Mouse (Mus musculus) liver, embryonic 13.5 days (tissue): ENCODE results near the gene Borcs5. TPM values are rescaled to one million over a fixed set of nuclear protein-coding genes. Genes with fewer than 3 reads are reported as not detected.

Experiments used
- ATAC-seq: fragments of 200-750 bp; cut with Nextera tagmentation; 2 replicates; pipeline ENCODE4 v1.8.0; 2017; ENCODE audit warnings: low read depth, mild to moderate bottlenecking, moderate number of reproducible peaks, moderate library complexity
- DNase-seq: peaks from one replicate; pipeline ENCODE4 v3.0.0; 2022
- H3K27ac ChIP-seq: fragments of 300-500 bp; sonication (generic); 2 replicates; pipeline ENCODE4 v1.5.1; 2015; ENCODE audit warnings: moderate library complexity, mild to moderate bottlenecking, inconsistent platforms
- H3K27me3 ChIP-seq: fragments of 300-500 bp; sonication (generic); 2 replicates; pipeline ENCODE4 v1.6.1; 2015; ENCODE audit warnings: mild to moderate bottlenecking, inconsistent platforms
- H3K36me3 ChIP-seq: fragments of 300-500 bp; sonication (generic); 2 replicates; pipeline ENCODE4 v1.6.1; 2015; ENCODE audit warnings: mild to moderate bottlenecking, inconsistent platforms
- H3K4me1 ChIP-seq: fragments of 300-500 bp; sonication (generic); replicated peaks from 2 replicates; pipeline ENCODE4 v1.6.1; 2015; ENCODE audit warnings: inconsistent platforms
- H3K4me2 ChIP-seq: fragments of 300-500 bp; sonication (generic); 2 replicates; pipeline ENCODE4 v1.6.1; 2015; ENCODE audit warnings: inconsistent platforms, mild to moderate bottlenecking, moderate library complexity
- H3K4me3 ChIP-seq: fragments of 300-500 bp; sonication (generic); replicated peaks from 2 replicates; pipeline ENCODE4 v1.5.1; 2015; ENCODE audit warnings: mild to moderate bottlenecking, inconsistent platforms
- H3K9ac ChIP-seq: fragments of 300-500 bp; sonication (generic); 2 replicates; pipeline ENCODE4 v1.6.1; 2015; ENCODE audit warnings: mild to moderate bottlenecking, inconsistent platforms
- H3K9me3 ChIP-seq: fragments of 300-500 bp; sonication (generic); replicated peaks from 2 replicates; pipeline ENCODE4 v1.6.1; 2016; ENCODE audit warnings: inconsistent platforms
- WGBS: fragments of 180-500 bp; shearing (Covaris S2); methylation state at CpG from one replicate; pipeline ENCODE4 v1.1.7; 2015; ENCODE audit not compliant: insufficient replicate concordance; 5-methylcytosine and 5-hydroxymethylcytosine counted together
- polyA plus RNA-seq: library from polyadenylated mRNA; unstranded; fragments of >200 nt; fragmentation: Nextera tagmentation; extraction: Ambion mirVana; gene quantifications from 2 replicates; pipeline ENCODE4 v1.2.1, GENCODE M21; 2015

Borcs5 gene
- polyA plus RNA-seq, 1 experiment from 2014 or later: 11.9 TPM

DNA sequence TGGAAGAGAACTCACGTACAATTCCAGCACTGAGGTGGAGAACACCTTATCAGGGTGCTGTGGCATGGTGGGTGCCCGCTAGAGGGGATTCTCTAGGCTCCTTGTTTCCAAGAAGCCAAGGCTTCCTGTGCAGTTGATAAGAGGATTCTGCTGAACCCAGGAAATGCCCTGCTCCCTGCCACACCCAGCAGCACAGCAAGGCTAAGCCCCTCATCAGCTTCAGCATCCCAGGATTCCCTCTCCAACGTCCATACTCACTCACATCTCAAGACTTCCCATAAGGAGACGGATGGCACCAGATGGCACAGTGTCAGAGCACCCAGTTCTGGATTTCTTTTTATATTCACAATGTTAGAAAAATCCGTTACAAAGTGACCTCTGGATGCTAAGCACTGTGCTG lies 79.8 kb downstream of the Borcs5 start:
- 52% methylated on average over 5 of the region's 5 CpGs for whole genome bisulfite sequencing
- H3K4me2 ChIP-seq: no peak overlapping the region
- DNase-seq: no peak
- peaks cover 39% of the 10 kb centered on the region for H3K36me3 ChIP-seq
- no peak overlapping the region; the same call in 1 of the 2 replicates for H3K9ac ChIP-seq
- no peak overlapping the region for H3K4me3 ChIP-seq
- H3K4me1 ChIP-seq: peaks cover 29% of the 10 kb centered on the region
- H3K27me3 ChIP-seq: no peaks in the 10 kb centered on the region
- H3K27ac ChIP-seq: no peak overlapping the region
- H3K9me3 ChIP-seq: no peaks in the 10 kb centered on the region
- no peak for ATAC-seq

GRCm38 (mm10) chr6:134720150-134720549 lies 80.8 kb downstream of the Borcs5 start:
- Histone ChIP-seq H3K4me3 (no peak overlapping the region), H3K9me3 (no peaks in the 10 kb centered on the region), H3K36me3 (peaks cover 41% of the 10 kb centered on the region), H3K27ac (no peak overlapping the region), H3K27me3 (no peaks in the 10 kb centered on the region), H3K9ac (no peak overlapping the region), H3K4me1 (peaks cover 34% of the 10 kb centered on the region), H3K4me2 (no peak overlapping the region)
- no peak for DNase-seq
- no peak for ATAC-seq
- WGBS: 75% methylated on average over 5 of the region's 5 CpGs

GRCm38 (mm10) chr6:134721729-134722269 lies 82.5 kb downstream of the Borcs5 start:
- Histone ChIP-seq H3K4me1 (peaks cover 21% of the 10 kb centered on the region), H3K4me3 (no peak overlapping the region), H3K9ac (no peak overlapping the region), H3K36me3 (peaks cover 40% of the 10 kb centered on the region), H3K9me3 (no peaks in the 10 kb centered on the region), H3K27ac (no peak overlapping the region), H3K4me2 (no peak overlapping the region), H3K27me3 (no peaks in the 10 kb centered on the region)
- WGBS: 85% methylated on average over 6 of the region's 6 CpGs
- DNase-seq (no peak), ATAC-seq (no peak)

GRCm38 (mm10) chr6:134722906-134723305 lies 83.6 kb downstream of the Borcs5 start:
- H3K27me3 ChIP-seq: no peaks in the 10 kb centered on the region
- 85% methylated on average over 8 of the region's 8 CpGs for WGBS
- ATAC-seq (no peak), DNase-seq (no peak)
- H3K4me3 ChIP-seq: no peak overlapping the region
- H3K4me1 ChIP-seq: peaks cover 15% of the 10 kb centered on the region
- H3K36me3 ChIP-seq: peaks cover 30% of the 10 kb centered on the region
- no peak overlapping the region for H3K27ac ChIP-seq
- H3K4me2 ChIP-seq: no peak overlapping the region
- no peaks in the 10 kb centered on the region for H3K9me3 ChIP-seq
- no peak overlapping the region for H3K9ac ChIP-seq

DNA sequence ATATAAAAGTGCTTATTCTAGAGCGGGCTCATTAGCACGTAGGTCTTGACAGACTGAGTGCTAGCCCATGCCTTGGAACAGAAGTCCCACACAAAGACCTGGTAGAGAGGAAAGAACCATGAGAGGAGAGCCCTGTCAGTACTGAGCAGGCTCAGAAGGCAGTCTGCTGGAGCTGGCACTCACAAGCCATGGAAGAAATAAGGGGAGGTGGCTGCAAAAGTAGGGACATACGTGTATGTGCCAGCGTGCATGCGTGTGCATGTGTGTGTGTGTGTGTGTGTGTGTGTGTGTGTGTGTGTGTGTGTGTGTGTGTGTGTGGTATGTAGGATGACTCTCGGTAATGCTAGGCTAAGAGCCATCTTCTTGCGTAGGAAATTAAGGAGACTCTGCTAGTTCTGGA lies 84.0 kb downstream of the Borcs5 start:
- ATAC-seq (no peak), DNase-seq (no peak)
- no peak overlapping the region for H3K4me3 ChIP-seq
- H3K27ac ChIP-seq: no peak overlapping the region
- WGBS: 82% methylated on average over 7 of the region's 7 CpGs
- no peak overlapping the region for H3K9ac ChIP-seq
- H3K4me1 ChIP-seq: peaks cover 15% of the 10 kb centered on the region
- H3K27me3 ChIP-seq: no peaks in the 10 kb centered on the region
- no peaks in the 10 kb centered on the region for H3K9me3 ChIP-seq
- H3K36me3 ChIP-seq: peaks cover 29% of the 10 kb centered on the region
- no peak overlapping the region for H3K4me2 ChIP-seq

- Histone ChIP-seq H3K9ac (no peak overlapping the region), H3K4me3 (no peak overlapping the region), H3K36me3 (peaks cover 27% of the 10 kb centered on the region), H3K4me1 (peaks cover 8% of the 10 kb centered on the region), H3K4me2 (no peak overlapping the region), H3K27me3 (no peaks in the 10 kb centered on the region), H3K27ac (peak overlapping the region; percentile 50), H3K9me3 (no peaks in the 10 kb centered on the region)
- WGBS: 70% methylated on average over 9 of the region's 9 CpGs
- DNase-seq (no peak), ATAC-seq (peak; percentile 30; the same call in 1 of the 2 replicates)
Measured at GRCm38 (mm10) chr6:134723833-134724553, 84.7 kb downstream of the Borcs5 start.

DNA sequence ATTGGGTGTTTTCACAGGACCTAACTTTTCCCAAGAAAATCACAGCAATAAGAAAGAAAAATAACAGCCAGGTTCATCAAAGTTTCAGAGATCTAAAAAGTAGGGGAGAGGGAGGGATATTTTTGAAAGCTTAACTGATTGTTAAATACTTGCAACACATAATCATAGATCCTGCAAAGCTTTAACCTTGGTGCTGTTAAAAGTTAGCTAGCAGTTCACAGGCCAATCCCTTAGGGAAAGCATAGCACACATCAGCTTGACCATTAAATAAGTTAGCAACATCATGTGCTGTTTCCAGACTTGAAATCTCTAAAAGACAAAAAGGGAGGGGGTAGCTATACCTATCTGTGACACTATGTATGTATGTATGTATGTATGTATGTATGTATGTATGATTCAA lies 86.1 kb downstream of the Borcs5 start:
- Histone ChIP-seq H3K9me3 (no peaks in the 10 kb centered on the region), H3K4me2 (no peak overlapping the region), H3K27me3 (no peaks in the 10 kb centered on the region), H3K4me3 (no peak overlapping the region), H3K9ac (no peak overlapping the region), H3K27ac (no peak overlapping the region), H3K4me1 (peaks cover 8% of the 10 kb centered on the region), H3K36me3 (peaks cover 18% of the 10 kb centered on the region)
- DNase-seq: no peak
- no peak for ATAC-seq

- no peak overlapping the region; the same call in 1 of the 2 replicates for H3K27ac ChIP-seq
- no peaks in the 10 kb centered on the region for H3K9me3 ChIP-seq
- 0 out of 2 replicates have a peak overlapping the region, but pooled peaks have one; percentile 33 for H3K9ac ChIP-seq
- DNase-seq (no peak), ATAC-seq (peak; percentile 81)
- peaks cover 29% of the 10 kb centered on the region for H3K4me1 ChIP-seq
- peaks cover 11% of the 10 kb centered on the region; the same call in 1 of the 2 replicates for H3K36me3 ChIP-seq
- no peak overlapping the region for H3K4me3 ChIP-seq
- WGBS: 34% methylated on average over 3 of the region's 3 CpGs
- no peaks in the 10 kb centered on the region for H3K27me3 ChIP-seq
- H3K4me2 ChIP-seq: peak overlapping the region; percentile 24
Measured at GRCm38 (mm10) chr6:134730978-134731377, 91.7 kb downstream of the Borcs5 start.

DNA sequence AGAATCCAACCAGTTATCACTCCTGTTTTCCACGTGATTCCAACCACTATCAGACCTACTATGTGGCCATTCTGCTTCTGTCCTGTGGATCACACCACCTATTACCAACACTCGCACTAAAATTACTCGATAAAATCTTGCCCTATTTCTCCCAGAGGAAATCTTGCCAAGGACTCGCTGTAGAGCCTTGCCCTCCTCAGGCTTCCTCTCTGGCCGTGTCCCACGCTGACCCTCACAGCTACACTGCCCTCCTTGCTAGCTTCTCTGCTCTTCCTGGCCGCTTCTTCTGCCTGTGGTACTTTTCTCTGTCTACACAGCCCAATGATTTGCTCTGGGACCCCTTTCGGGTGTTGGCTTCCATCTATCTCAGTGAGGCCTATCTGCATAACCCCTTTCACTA lies 93.5 kb downstream of the Borcs5 start:
- Histone ChIP-seq H3K4me3 (no peak overlapping the region), H3K27me3 (no peaks in the 10 kb centered on the region), H3K36me3 (peaks cover 17% of the 10 kb centered on the region), H3K4me1 (peaks cover 29% of the 10 kb centered on the region), H3K4me2 (no peak overlapping the region), H3K9me3 (no peaks in the 10 kb centered on the region), H3K9ac (no peak overlapping the region), H3K27ac (no peak overlapping the region)
- WGBS: 72% methylated on average over 8 of the region's 8 CpGs
- DNase-seq (no peak), ATAC-seq (no peak)

DNA sequence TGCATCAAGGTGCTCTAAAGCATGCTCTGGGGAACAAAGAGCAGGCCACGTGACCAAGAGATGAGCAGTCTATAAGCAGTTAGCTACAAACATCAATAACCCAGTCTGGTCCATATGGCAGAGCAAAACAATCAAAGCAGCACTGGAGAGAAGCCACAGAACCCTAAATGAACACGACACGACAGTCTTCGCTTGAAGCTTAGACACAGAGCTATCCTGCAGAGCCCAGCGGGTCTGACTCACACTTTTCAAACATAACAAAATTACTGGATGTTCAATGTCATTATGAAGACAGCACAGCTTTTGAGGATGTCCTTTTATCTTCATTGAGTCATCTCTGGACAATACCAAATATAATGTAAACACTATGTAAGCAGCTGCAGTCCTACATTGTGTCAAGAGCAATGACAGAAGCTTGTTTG lies 94.5 kb downstream of the Borcs5 start:
- no peaks in the 10 kb centered on the region for H3K27me3 ChIP-seq
- 85% methylated on average over 5 of the region's 5 CpGs for WGBS
- no peak overlapping the region for H3K4me2 ChIP-seq
- no peak for DNase-seq
- H3K4me1 ChIP-seq: peaks cover 29% of the 10 kb centered on the region
- H3K36me3 ChIP-seq: peaks cover 13% of the 10 kb centered on the region; the same call in 1 of the 2 replicates
- ATAC-seq: no peak
- H3K27ac ChIP-seq: no peak overlapping the region
- H3K9me3 ChIP-seq: no peaks in the 10 kb centered on the region
- H3K4me3 ChIP-seq: no peak overlapping the region
- no peak overlapping the region for H3K9ac ChIP-seq

DNA sequence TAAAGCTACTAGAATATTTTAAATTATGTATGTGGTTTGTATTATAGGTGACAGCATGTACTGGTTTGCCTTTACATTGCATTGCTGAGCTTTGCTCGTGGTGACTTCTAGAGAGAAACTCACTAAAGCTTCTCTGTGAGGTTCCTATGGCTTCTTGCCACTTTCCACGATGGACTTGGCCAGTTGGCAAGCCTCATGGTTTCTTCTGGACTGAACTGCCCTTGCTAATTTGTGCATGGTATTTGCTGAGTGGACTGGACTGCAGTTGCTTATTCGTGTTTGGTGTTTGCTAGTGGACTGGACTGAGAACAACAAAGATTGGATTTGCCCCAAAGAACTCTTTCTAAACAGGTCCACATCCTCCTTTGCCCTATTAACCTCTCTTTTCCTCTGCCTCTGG lies 97.5 kb downstream of the Borcs5 start:
- ATAC-seq (no peak), DNase-seq (no peak)
- 79% methylated on average over 3 of the region's 3 CpGs for WGBS
- Histone ChIP-seq H3K9me3 (no peaks in the 10 kb centered on the region), H3K4me2 (no peak overlapping the region), H3K36me3 (peaks cover 21% of the 10 kb centered on the region), H3K4me1 (peaks cover 13% of the 10 kb centered on the region; the same call in 1 of the 2 replicates), H3K27me3 (no peaks in the 10 kb centered on the region), H3K9ac (no peak overlapping the region), H3K27ac (no peak overlapping the region), H3K4me3 (no peak overlapping the region)

DNA sequence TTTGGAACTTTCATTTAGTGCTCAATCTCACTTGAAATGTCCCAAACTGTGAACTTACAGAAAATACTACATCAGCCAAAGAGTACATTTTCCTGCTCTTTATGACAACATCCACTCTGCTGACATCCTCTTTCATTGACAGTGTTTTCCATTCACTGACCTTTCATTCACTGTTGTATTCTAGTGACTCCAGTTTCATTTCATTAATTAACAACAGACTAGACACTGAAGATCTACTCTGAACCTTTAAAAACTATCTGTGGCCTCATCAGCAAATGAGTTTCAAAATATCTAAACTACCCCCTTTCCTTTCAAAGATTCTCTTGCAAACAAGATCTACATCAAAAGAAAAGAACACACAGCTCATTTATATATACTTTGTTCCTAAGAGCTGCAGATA lies 104.3 kb downstream of the Borcs5 start:
- Histone ChIP-seq H3K27me3 (no peaks in the 10 kb centered on the region), H3K4me1 (peaks cover 3% of the 10 kb centered on the region; the same call in 1 of the 2 replicates), H3K9me3 (no peaks in the 10 kb centered on the region), H3K36me3 (peaks cover 9% of the 10 kb centered on the region), H3K4me3 (no peak overlapping the region), H3K27ac (no peak overlapping the region), H3K9ac (no peak overlapping the region), H3K4me2 (no peak overlapping the region)
- DNase-seq (no peak), ATAC-seq (no peak)
